Mouse (Mus musculus): ENCODE measurements around the gene Ranbp10. TPM values are rescaled to one million over a fixed set of nuclear protein-coding genes. Genes with fewer than 3 reads are reported as not detected.
"Not testable (repeated sequence)": the region's sequence is repeated elsewhere in the genome, so short reads cannot be mapped to it uniquely, and the experiment has no call there.

Gene Ranbp10
- polyA plus RNA-seq, 1 experiment from 2014 or later: 7.1 TPM

- no peak overlapping the region for H3K4me2 ChIP-seq (replicated peaks; ENCODE audit: low read depth)
- H3K36me3 ChIP-seq (ENCODE audit: control insufficient read depth, insufficient read depth, low read length): peaks cover 13% of the 10 kb centered on the region
- no peak for ATAC-seq (ENCODE audit: low FRiP score, low TSS enrichment)
These were observed 19.5 kb upstream of the Ranbp10 start for GRCm38 (mm10) chr8:105846678-105847077.

GRCm38 (mm10) chr8:105839209-105839608, 12.1 kb upstream of the Ranbp10 start:
- DNase-seq (ENCODE audit: low spot score) (no peak), ATAC-seq (ENCODE audit: low FRiP score, low TSS enrichment) (no peak)
- WGBS: 90% methylated on average over 5 of the region's 5 CpGs
- Histone ChIP-seq H3K27me3 (ENCODE audit: control insufficient read depth, insufficient read depth, low read length) (no peaks in the 10 kb centered on the region), H3K27ac (replicated peaks) (no peak overlapping the region), H3K4me1 (replicated peaks; ENCODE audit: control insufficient read depth, insufficient read depth) (no peaks in the 10 kb centered on the region), H3K9me3 (ENCODE audit: control insufficient read depth, low read length) (no peaks in the 10 kb centered on the region), H3K4me2 (replicated peaks; ENCODE audit: low read depth) (no peak overlapping the region), H3K9ac (ENCODE audit: low read length) (no peak overlapping the region), H3K36me3 (ENCODE audit: control insufficient read depth, insufficient read depth, low read length) (peaks cover 6% of the 10 kb centered on the region), H3K4me3 (ENCODE audit: low read depth, low read length) (no peak overlapping the region)
- no peak for TF ChIP-seq EP300 (optimal IDR thresholded peaks at IDR 0.05)

More at GRCm38 (mm10) chr8:105846678-105847077, 19.5 kb upstream of the Ranbp10 start:
- Histone ChIP-seq H3K4me1 (replicated peaks; ENCODE audit: control insufficient read depth, insufficient read depth) (peaks cover 2% of the 10 kb centered on the region; the same call in 1 of the 2 replicates), H3K9ac (ENCODE audit: low read length) (no peak overlapping the region), H3K27me3 (ENCODE audit: control insufficient read depth, insufficient read depth, low read length) (no peaks in the 10 kb centered on the region), H3K27ac (replicated peaks) (no peak overlapping the region), H3K9me3 (ENCODE audit: control insufficient read depth, low read length) (no peaks in the 10 kb centered on the region), H3K4me3 (ENCODE audit: low read depth, low read length) (no peak overlapping the region)
- WGBS: 89% methylated on average over 11 of the region's 11 CpGs
- no peak for DNase-seq (ENCODE audit: low spot score)
- TF ChIP-seq CTCF (IDR thresholded peaks at IDR 0.05; ENCODE audit: low read depth) (no peak), EP300 (optimal IDR thresholded peaks at IDR 0.05) (no peak)

GRCm38 (mm10) chr8:105836991-105837390, 9.8 kb upstream of the Ranbp10 start:
- ATAC-seq (ENCODE audit: low FRiP score, low TSS enrichment): no peak
- no peak for DNase-seq (ENCODE audit: low spot score)
- H3K9ac ChIP-seq (ENCODE audit: low read length): no peak overlapping the region
- no peak overlapping the region for H3K4me2 ChIP-seq (replicated peaks; ENCODE audit: low read depth)
- 78% methylated on average over 6 of the region's 6 CpGs for WGBS
- no peaks in the 10 kb centered on the region for H3K36me3 ChIP-seq (ENCODE audit: control insufficient read depth, insufficient read depth, low read length)
- H3K4me3 ChIP-seq (ENCODE audit: low read depth, low read length): no peak overlapping the region
- no peaks in the 10 kb centered on the region for H3K4me1 ChIP-seq (replicated peaks; ENCODE audit: control insufficient read depth, insufficient read depth)
- TF ChIP-seq EP300 (optimal IDR thresholded peaks at IDR 0.05) (no peak), CTCF (IDR thresholded peaks at IDR 0.05; ENCODE audit: low read depth) (no peak)
- H3K9me3 ChIP-seq (ENCODE audit: control insufficient read depth, low read length): no peaks in the 10 kb centered on the region
- H3K27ac ChIP-seq (replicated peaks): no peak overlapping the region
- no peaks in the 10 kb centered on the region for H3K27me3 ChIP-seq (ENCODE audit: control insufficient read depth, insufficient read depth, low read length)

GRCm38 (mm10) chr8:105835318-105835717, 8.2 kb upstream of the Ranbp10 start:
- Histone ChIP-seq H3K9ac (ENCODE audit: low read length) (no peak overlapping the region), H3K27me3 (ENCODE audit: control insufficient read depth, insufficient read depth, low read length) (no peaks in the 10 kb centered on the region), H3K27ac (replicated peaks) (no peak overlapping the region), H3K4me3 (ENCODE audit: low read depth, low read length) (no peak overlapping the region), H3K4me1 (replicated peaks; ENCODE audit: control insufficient read depth, insufficient read depth) (no peaks in the 10 kb centered on the region), H3K9me3 (ENCODE audit: control insufficient read depth, low read length) (no peaks in the 10 kb centered on the region), H3K4me2 (replicated peaks; ENCODE audit: low read depth) (no peak overlapping the region), H3K36me3 (ENCODE audit: control insufficient read depth, insufficient read depth, low read length) (no peaks in the 10 kb centered on the region)
- ATAC-seq (ENCODE audit: low FRiP score, low TSS enrichment) (peak; percentile 77), DNase-seq (ENCODE audit: low spot score) (peak; percentile 84)
- WGBS: 26% methylated on average over 11 of the region's 11 CpGs
- TF ChIP-seq CTCF (IDR thresholded peaks at IDR 0.05; ENCODE audit: low read depth) (peak; percentile 78), EP300 (optimal IDR thresholded peaks at IDR 0.05) (no peak)

- 78% methylated on average over 2 of the region's 2 CpGs for WGBS
- DNase-seq (ENCODE audit: low spot score); H3K4me1 ChIP-seq (replicated peaks; ENCODE audit: control insufficient read depth, insufficient read depth): not testable (repeated sequence)
These were observed 6.6 kb upstream of the Ranbp10 start for GRCm38 (mm10) chr8:105833740-105834139.

GRCm38 (mm10) chr8:105826379-105826778, 771 bp downstream of the Ranbp10 start:
- Histone ChIP-seq H3K9me3 (ENCODE audit: control insufficient read depth, low read length) (no peaks in the 10 kb centered on the region), H3K4me3 (ENCODE audit: low read depth, low read length) (peak overlapping the region; percentile 88), H3K4me1 (replicated peaks; ENCODE audit: control insufficient read depth, insufficient read depth) (peaks cover 4% of the 10 kb centered on the region; the same call in 1 of the 2 replicates), H3K9ac (ENCODE audit: low read length) (peak overlapping the region; percentile 93), H3K36me3 (ENCODE audit: control insufficient read depth, insufficient read depth, low read length) (peaks cover 3% of the 10 kb centered on the region), H3K27me3 (ENCODE audit: control insufficient read depth, insufficient read depth, low read length) (no peaks in the 10 kb centered on the region), H3K27ac (replicated peaks) (peak overlapping the region; percentile 83), H3K4me2 (replicated peaks; ENCODE audit: low read depth) (peak overlapping the region; percentile 78)
- no peak for ATAC-seq (ENCODE audit: low FRiP score, low TSS enrichment)
- peak; percentile 39 for DNase-seq (ENCODE audit: low spot score)
- TF ChIP-seq CTCF (IDR thresholded peaks at IDR 0.05; ENCODE audit: low read depth) (no peak), EP300 (optimal IDR thresholded peaks at IDR 0.05) (no peak)
- WGBS: 3% methylated on average over 4 of the region's 4 CpGs

More at GRCm38 (mm10) chr8:105833740-105834139, 6.6 kb upstream of the Ranbp10 start:
- H3K36me3 ChIP-seq (ENCODE audit: control insufficient read depth, insufficient read depth, low read length); H3K27me3 ChIP-seq (ENCODE audit: control insufficient read depth, insufficient read depth, low read length); H3K9me3 ChIP-seq (ENCODE audit: control insufficient read depth, low read length); H3K4me3 ChIP-seq (ENCODE audit: low read depth, low read length); H3K27ac ChIP-seq (replicated peaks); H3K9ac ChIP-seq (ENCODE audit: low read length); H3K4me2 ChIP-seq (replicated peaks; ENCODE audit: low read depth); ATAC-seq (ENCODE audit: low FRiP score, low TSS enrichment): not testable (repeated sequence)
